Mouse (Mus musculus): Measurements from ENCODE around the gene Mrps25. TPM values are rescaled to one million over a fixed set of nuclear protein-coding genes. Genes with fewer than 3 reads are reported as not detected.

Gene Mrps25
- polyA plus RNA-seq, 1 experiment from 2014 or later = 83.9 TPM

DNA sequence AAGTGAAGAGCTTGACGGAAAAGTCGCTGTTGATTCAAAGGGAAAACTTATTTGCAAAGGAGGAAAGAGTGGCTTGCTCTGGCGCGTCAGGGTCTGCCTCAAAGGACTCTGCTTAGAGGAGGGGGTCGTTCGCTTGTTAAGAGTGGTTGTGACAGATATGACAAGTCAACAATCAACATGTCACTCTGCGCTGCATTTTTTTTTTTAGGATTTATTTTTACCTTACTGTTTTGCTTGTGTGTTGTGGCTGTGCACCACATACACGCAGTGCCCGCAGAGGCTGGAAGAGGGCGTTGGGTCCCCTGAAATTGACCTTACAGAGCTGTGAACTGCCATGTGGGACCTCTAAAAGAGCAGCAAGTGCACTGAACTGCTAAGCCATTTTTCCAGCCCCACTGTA, 345 bp upstream of the Mrps25 start:
- peaks cover 18% of the 10 kb centered on the region for H3K36me3 ChIP-seq
- H3K27ac ChIP-seq = no peak overlapping the region
- H3K9ac ChIP-seq = peak overlapping the region; percentile 75; the same call in 1 of the 2 replicates
- H3K4me3 ChIP-seq = peak overlapping the region; percentile 87
- peak; percentile 23; the same call in 1 of the 2 replicates for ATAC-seq (ENCODE audit: borderline replicate concordance, extremely low read depth, low FRiP score, low TSS enrichment)
- peak overlapping the region; percentile 64 for H3K4me2 ChIP-seq
- H3K4me1 ChIP-seq = peaks cover 10% of the 10 kb centered on the region
- 4% methylated on average over 10 of the region's 10 CpGs for WGBS
- no peaks in the 10 kb centered on the region for H3K9me3 ChIP-seq
- H3K27me3 ChIP-seq = no peaks in the 10 kb centered on the region

DNA sequence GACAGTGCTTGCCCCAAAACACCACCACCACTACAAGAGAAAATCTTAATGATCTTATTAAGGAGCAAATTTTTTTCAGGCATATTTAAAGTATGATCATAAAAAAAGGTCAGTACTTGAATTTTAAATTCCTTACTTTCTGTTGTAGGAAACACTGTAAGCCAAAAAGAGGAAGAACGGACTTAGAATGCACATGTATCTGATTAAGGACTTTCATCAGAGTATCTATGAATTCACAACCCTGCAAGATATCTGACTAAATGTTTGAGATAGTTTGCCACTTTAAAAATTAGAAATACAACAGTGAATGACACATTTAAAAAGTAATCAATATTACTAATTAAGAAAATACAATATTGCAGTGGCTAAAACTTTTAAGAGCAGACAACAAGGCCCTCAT, 7.4 kb downstream of the Mrps25 start:
- no peaks in the 10 kb centered on the region for H3K4me1 ChIP-seq
- H3K27me3 ChIP-seq = no peaks in the 10 kb centered on the region
- ATAC-seq (ENCODE audit: borderline replicate concordance, extremely low read depth, low FRiP score, low TSS enrichment) = no peak
- H3K4me2 ChIP-seq = no peak overlapping the region
- peaks cover 67% of the 10 kb centered on the region for H3K36me3 ChIP-seq
- no peaks in the 10 kb centered on the region for H3K9me3 ChIP-seq
- 92% methylated on average over 1 of the region's 1 CpGs for WGBS
- no peak overlapping the region for H3K4me3 ChIP-seq
- no peak overlapping the region for H3K9ac ChIP-seq
- H3K27ac ChIP-seq = no peak overlapping the region

DNA sequence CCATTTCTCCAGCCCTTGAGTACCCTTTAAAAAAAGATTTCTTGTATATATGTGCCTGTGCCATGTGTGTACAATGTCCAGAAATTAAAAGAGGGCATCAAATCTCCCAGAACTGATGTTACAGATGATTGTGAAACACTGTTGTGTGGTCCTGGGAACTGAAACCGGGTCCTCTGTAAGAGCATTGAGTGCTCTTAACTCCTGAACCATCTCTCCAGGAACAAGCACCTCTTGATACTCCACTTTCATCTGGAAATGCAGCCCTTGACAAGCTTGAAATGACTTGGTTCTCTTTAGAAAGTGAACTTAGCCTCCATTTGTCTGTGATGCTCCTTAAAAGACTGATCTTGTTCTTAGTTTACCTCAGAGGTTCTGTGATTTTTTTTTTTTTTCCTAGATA, 21.1 kb downstream of the Mrps25 start:
- Histone ChIP-seq H3K4me1 (no peaks in the 10 kb centered on the region), H3K36me3 (peaks cover 91% of the 10 kb centered on the region), H3K9me3 (no peaks in the 10 kb centered on the region), H3K27ac (no peak overlapping the region), H3K9ac (no peak overlapping the region), H3K4me3 (no peak overlapping the region), H3K4me2 (no peak overlapping the region), H3K27me3 (no peaks in the 10 kb centered on the region)
- no peak for ATAC-seq (ENCODE audit: borderline replicate concordance, extremely low read depth, low FRiP score, low TSS enrichment)
- WGBS = 71% methylated on average over 1 of the region's 1 CpGs

DNA sequence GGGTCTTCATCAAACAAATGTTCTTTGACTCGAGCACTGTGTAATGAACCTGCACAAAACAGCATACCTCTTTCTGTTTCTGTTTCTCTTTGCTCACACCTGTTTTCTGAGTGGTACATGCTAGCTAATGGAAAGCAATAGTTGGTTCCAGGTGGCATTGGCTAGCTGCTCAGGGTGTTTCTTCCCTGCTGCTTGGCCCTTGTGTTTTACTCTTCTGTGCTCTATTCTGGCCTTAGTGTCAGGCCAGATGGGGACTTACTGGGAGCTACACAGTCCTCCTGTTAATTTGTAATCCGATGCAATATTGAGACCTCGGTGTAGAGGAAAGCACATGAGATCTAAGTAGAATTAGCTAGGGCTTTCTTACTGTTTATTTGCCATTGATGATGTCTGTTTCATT, 25.0 kb downstream of the Mrps25 start:
- H3K4me2 ChIP-seq = no peak overlapping the region
- 95% methylated on average over 3 of the region's 3 CpGs for WGBS
- H3K4me3 ChIP-seq = no peak overlapping the region
- peaks cover 96% of the 10 kb centered on the region for H3K36me3 ChIP-seq
- ATAC-seq (ENCODE audit: borderline replicate concordance, extremely low read depth, low FRiP score, low TSS enrichment) = no peak
- no peaks in the 10 kb centered on the region for H3K9me3 ChIP-seq
- no peak overlapping the region for H3K27ac ChIP-seq
- no peaks in the 10 kb centered on the region for H3K27me3 ChIP-seq
- no peaks in the 10 kb centered on the region for H3K4me1 ChIP-seq
- no peak overlapping the region for H3K9ac ChIP-seq

DNA sequence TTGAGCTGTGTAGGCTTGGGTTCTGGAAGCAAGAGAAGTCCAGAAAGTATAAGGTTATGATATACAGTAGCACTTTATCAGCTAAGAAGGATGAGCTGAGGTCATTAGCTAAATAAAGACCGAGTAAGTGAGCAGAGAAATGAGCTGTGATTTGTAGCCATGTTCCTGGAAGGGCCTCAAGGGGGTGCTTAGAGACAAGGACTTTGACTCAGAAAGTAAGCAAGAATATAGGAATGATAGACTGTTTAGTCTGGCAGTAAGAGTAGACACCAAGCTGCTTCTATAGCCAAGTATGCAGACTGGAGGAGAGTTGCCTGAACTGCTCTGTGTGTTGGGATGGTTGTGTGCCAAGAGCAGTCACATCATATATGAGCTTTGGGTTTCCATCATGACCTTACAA, 30.1 kb downstream of the Mrps25 start:
- H3K4me3 ChIP-seq = no peak overlapping the region
- ATAC-seq (ENCODE audit: borderline replicate concordance, extremely low read depth, low FRiP score, low TSS enrichment) = 0 out of 2 replicates have a peak, but pooled peaks have one; percentile 31
- peaks cover 78% of the 10 kb centered on the region for H3K36me3 ChIP-seq
- H3K9ac ChIP-seq = no peak overlapping the region
- no peaks in the 10 kb centered on the region for H3K27me3 ChIP-seq
- 58% methylated on average over 1 of the region's 1 CpGs for whole genome bisulfite sequencing
- H3K9me3 ChIP-seq = no peaks in the 10 kb centered on the region
- H3K4me1 ChIP-seq = no peaks in the 10 kb centered on the region
- no peak overlapping the region for H3K4me2 ChIP-seq
- no peak overlapping the region for H3K27ac ChIP-seq

DNA sequence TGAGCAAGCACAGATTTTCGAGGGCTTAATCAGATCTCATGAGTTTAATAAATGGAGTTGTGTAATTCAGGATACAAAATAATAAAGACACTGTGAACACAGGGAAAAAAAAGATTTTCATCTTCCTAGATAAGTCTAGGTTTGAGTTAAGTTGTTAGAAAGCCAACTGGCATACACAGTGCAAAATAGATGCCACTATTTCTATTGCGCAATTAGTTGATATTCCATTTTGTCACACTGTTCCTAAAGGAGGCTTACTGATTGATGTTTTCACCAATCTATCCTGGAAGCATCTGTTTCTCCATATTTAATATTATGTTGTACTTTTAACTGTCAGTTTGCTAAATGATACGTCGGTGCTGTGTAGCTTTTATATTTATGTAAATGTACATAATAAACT, 38.0 kb downstream of the Mrps25 start:
- Histone ChIP-seq H3K27ac (no peak overlapping the region), H3K9me3 (no peaks in the 10 kb centered on the region), H3K9ac (no peak overlapping the region), H3K27me3 (no peaks in the 10 kb centered on the region), H3K36me3 (peaks cover 25% of the 10 kb centered on the region), H3K4me3 (no peak overlapping the region), H3K4me1 (no peaks in the 10 kb centered on the region), H3K4me2 (no peak overlapping the region)
- no peak for ATAC-seq (ENCODE audit: borderline replicate concordance, extremely low read depth, low FRiP score, low TSS enrichment)
- 92% methylated on average over 4 of the region's 4 CpGs for WGBS

DNA sequence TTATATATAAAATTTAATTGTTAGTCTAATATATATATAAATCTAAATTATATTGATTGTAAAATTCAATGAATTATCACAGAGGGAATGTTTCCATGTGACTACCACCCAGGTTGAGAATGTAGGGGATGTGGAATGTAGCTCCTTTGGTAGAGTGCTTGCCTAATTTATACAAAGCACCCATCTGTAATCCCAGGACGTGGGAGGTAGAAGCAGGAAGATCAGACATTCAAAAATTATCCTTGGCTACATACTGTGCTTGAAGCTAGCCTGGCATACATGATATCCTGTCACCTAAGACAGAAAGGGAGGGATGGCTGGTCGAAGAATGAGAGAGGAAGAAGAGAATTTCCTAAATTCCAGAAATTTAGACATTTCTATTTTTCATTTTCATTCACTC, 47.5 kb downstream of the Mrps25 start:
- H3K9ac ChIP-seq = no peak overlapping the region
- H3K4me1 ChIP-seq = 0 out of 2 replicates have a peak, but pooled peaks cover 6% of the 10 kb centered on the region
- no peaks in the 10 kb centered on the region for H3K9me3 ChIP-seq
- H3K27ac ChIP-seq = no peak overlapping the region
- no peaks in the 10 kb centered on the region for H3K27me3 ChIP-seq
- H3K4me3 ChIP-seq = no peak overlapping the region
- H3K36me3 ChIP-seq = peaks cover 6% of the 10 kb centered on the region
- H3K4me2 ChIP-seq = no peak overlapping the region
- WGBS = 58% methylated on average over 2 of the region's 2 CpGs
- no peak for ATAC-seq (ENCODE audit: borderline replicate concordance, extremely low read depth, low FRiP score, low TSS enrichment)

DNA sequence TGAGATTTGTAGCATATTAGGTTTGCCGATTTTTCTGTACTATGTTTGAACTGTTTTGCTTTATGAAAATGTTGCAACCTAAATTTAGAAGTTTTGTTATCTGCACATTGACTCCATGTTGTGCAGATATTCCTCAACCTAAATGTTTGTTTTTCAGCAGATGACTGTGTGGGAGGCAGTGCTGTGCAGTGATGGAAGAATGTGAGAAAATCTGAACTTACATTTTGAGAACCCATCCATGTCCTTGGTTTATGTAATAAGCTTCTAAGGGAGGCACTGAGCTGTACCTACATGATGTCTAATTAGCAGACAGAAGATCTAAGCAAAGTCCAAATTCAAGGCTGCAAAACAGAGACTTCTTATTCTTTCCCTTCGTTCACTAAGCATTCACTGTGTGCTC, 50.2 kb downstream of the Mrps25 start:
- no peaks in the 10 kb centered on the region for H3K27me3 ChIP-seq
- ATAC-seq (ENCODE audit: borderline replicate concordance, extremely low read depth, low FRiP score, low TSS enrichment) = no peak
- no peak overlapping the region for H3K9ac ChIP-seq
- H3K27ac ChIP-seq = no peak overlapping the region
- WGBS = 92% methylated on average over 2 of the region's 2 CpGs
- H3K4me1 ChIP-seq = 0 out of 2 replicates have a peak, but pooled peaks cover 6% of the 10 kb centered on the region
- H3K9me3 ChIP-seq = no peaks in the 10 kb centered on the region
- H3K4me2 ChIP-seq = no peak overlapping the region
- H3K4me3 ChIP-seq = no peak overlapping the region
- H3K36me3 ChIP-seq = no peaks in the 10 kb centered on the region

DNA sequence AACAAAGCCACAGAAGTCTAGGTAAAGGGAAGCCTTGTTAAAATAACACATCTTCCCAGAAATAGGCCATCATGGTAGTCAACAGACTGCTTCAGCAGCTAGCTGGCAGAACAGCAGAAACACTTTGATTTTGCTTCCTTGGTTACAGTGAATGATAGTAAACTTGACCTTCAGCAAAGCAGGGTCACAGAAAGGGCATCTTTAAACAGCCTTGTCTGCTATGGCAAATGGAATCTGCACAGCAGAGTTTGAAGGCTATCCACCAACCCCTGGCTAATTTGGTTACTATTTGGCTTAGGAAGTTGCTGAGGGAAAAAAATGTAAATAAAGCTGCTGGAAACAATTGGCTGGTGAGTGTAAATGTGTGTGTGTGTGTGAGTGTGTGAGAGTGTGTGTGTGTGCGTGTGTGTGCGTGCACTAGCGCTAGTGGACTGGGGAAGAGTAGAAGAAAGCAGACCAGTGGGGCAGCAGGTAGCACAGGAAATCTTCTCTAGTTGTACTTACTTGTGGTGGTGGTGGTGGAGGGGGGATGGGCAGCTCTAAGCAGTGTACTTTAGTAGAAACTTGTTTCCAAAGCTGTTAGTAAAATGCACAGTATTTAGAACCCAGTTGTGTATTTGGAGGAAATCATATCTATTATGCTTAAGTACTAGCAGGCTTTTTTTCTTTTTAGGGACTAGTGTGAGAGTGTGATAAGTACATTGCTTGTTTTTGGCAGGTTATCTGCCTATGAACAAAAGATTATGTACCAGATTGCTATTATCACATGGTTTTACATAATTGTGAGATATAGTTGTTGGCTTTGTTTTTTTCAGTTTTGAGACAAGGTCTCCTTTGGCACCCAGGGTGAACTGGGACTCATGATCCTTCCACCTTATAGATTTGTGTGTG, 51.6 kb downstream of the Mrps25 start:
- ATAC-seq (ENCODE audit: borderline replicate concordance, extremely low read depth, low FRiP score, low TSS enrichment) = no peak
- H3K27me3 ChIP-seq = no peaks in the 10 kb centered on the region
- H3K9ac ChIP-seq = no peak overlapping the region
- H3K9me3 ChIP-seq = no peaks in the 10 kb centered on the region
- no peak overlapping the region for H3K4me3 ChIP-seq
- H3K27ac ChIP-seq = no peak overlapping the region
- H3K36me3 ChIP-seq = no peaks in the 10 kb centered on the region
- H3K4me2 ChIP-seq = no peak overlapping the region
- WGBS = 76% methylated on average over 3 of the region's 3 CpGs
- 0 out of 2 replicates have a peak, but pooled peaks cover 6% of the 10 kb centered on the region for H3K4me1 ChIP-seq

DNA sequence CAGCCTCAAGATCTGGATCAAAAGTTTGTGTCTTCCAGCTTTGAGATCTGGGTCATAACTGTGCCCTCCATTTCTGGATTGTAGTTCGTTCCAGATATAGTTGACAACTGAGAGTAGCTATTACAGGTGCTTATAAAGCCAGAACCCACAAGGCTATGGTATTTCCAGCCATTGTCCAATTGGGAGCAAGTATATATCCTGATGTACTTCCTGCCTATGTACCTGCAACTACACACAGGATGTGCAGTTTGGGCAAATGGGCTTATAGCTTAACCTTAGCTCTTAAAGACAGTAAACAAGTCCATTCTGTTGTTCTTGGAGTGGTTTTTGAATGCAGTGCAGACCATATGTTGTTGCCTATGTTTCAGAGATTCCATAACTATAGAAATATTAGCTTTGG, 52.4 kb downstream of the Mrps25 start:
- no peaks in the 10 kb centered on the region for H3K27me3 ChIP-seq
- H3K4me3 ChIP-seq = no peak overlapping the region
- no peaks in the 10 kb centered on the region for H3K9me3 ChIP-seq
- H3K9ac ChIP-seq = no peak overlapping the region
- no peaks in the 10 kb centered on the region for H3K36me3 ChIP-seq
- ATAC-seq (ENCODE audit: borderline replicate concordance, extremely low read depth, low FRiP score, low TSS enrichment) = no peak
- 90% methylated on average over 1 of the region's 1 CpGs for WGBS
- H3K4me2 ChIP-seq = no peak overlapping the region
- H3K27ac ChIP-seq = no peak overlapping the region
- 0 out of 2 replicates have a peak, but pooled peaks cover 6% of the 10 kb centered on the region for H3K4me1 ChIP-seq

DNA sequence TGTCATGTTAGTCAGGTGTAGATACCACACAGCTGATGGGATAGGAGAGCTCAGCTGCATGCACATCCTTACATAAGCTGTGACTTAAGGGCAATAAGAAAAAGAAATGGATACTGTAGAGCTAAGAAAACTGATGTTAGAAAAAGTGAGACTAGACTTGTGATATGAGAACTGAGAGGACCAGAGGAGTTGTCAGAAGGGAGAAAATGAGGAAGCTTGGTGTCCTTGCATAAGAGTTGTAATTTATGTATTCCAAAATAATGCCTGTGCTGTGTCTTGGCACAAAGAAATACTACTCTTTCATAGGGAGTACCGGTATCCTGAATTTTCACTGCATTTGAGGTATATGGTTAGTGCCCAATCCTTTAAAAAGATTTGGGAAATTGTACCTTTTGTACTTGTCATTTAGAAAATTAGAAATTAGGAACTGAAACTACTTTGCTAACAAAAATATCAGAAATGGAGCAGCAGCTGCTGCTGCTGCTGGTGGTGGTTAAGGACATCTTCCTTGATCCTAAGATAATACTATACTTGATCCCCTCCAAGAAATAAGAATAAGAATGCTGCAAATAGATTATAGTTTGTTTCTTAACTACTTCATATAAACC, 56.9 kb downstream of the Mrps25 start:
- Histone ChIP-seq H3K4me2 (no peak overlapping the region), H3K36me3 (no peaks in the 10 kb centered on the region), H3K4me1 (0 out of 2 replicates have a peak, but pooled peaks cover 4% of the 10 kb centered on the region), H3K9me3 (no peaks in the 10 kb centered on the region), H3K27me3 (no peaks in the 10 kb centered on the region), H3K9ac (no peak overlapping the region), H3K4me3 (no peak overlapping the region), H3K27ac (no peak overlapping the region)
- ATAC-seq (ENCODE audit: borderline replicate concordance, extremely low read depth, low FRiP score, low TSS enrichment) = no peak
- 88% methylated on average over 1 of the region's 1 CpGs for WGBS

DNA sequence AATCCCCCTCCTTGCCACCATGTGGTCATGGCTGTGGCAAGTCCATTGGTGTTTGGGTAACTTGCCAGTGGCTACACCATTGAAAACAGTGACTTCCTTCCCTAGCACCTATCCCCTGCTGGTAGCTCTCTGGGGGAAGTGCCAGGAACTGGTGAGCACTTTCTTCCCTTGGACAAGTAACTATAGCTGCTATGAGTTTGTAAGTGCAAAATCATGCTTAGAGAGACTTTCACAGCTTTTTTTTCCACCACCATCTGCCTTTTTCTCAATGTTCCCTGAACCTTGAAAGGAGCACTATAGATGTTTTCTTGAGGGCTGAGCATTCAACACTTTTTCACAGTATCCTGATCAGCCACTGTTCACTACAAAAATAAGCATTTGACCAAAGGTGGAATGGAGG, 59.3 kb downstream of the Mrps25 start:
- Histone ChIP-seq H3K4me3 (no peak overlapping the region), H3K36me3 (no peaks in the 10 kb centered on the region), H3K4me2 (no peak overlapping the region), H3K9ac (no peak overlapping the region), H3K9me3 (no peaks in the 10 kb centered on the region), H3K4me1 (no peaks in the 10 kb centered on the region), H3K27ac (no peak overlapping the region), H3K27me3 (no peaks in the 10 kb centered on the region)
- no peak for ATAC-seq (ENCODE audit: borderline replicate concordance, extremely low read depth, low FRiP score, low TSS enrichment)

Measured in lung, embryonic 15.5 days (tissue).